Mouse (Mus musculus): Measurements from ENCODE around the gene Plekha4. TPM values are rescaled to one million over a fixed set of nuclear protein-coding genes. Genes with fewer than 3 reads are reported as not detected.

Plekha4 gene
- polyA plus RNA-seq, 1 experiment from 2014 or later = 0.80 TPM

DNA sequence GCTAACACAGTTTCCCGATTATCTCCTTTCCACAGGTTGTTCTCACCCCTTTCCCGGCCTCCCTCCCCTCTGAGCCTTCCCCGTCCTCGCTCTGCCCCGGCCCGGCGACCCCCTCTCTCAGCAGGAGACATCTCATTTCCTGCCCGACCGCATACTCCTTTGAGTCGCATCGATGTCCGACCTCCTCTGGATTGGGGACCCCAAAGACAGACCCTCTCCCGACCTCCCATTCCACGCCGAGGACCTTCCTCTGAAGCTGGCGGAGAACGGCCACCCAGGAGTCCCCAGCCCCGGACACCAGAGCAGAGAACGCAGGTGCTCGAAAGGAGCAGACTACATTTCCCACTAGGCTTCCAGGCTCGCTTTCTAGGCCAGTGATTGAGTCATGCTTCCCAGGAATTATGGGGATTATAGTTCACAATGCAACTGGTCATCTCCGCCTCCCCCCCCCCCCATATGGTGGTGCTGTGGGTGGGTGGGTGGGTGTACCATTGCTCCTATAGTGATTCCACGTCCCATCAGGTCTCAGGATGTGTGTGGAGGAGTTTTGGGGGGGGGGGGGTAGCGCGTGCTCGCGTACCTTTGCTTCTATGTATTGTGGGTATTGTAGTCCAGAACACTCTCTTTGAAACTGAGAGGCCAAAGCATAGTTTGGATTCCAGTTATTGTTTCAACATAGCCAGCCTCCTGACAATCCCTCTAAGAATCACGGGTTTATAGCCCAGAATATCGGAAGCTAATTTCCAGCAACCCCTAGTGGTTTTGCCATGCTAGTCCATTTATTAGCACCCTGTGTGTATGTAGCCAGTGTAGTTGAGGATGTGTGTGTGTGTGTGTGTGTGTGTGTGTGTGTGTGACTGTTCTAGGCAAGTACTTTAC lies 12.3 kb downstream of the Plekha4 start:
- H3K36me3 ChIP-seq (ENCODE audit: control insufficient read depth, insufficient read depth, low read length) = no peaks in the 10 kb centered on the region
- peak; percentile 81 for ATAC-seq (replicated peaks; ENCODE audit: low FRiP score)
- H3K27me3 ChIP-seq (ENCODE audit: control insufficient read depth, insufficient read depth, low read length) = no peaks in the 10 kb centered on the region
- peaks cover 2% of the 10 kb centered on the region; the same call in 1 of the 2 replicates for H3K4me1 ChIP-seq (replicated peaks; ENCODE audit: control insufficient read depth, insufficient read depth, low read length)
- H3K27ac ChIP-seq (ENCODE audit: low read depth, low read length) = no peak overlapping the region
- peak overlapping the region; percentile 50 for H3K4me3 ChIP-seq (ENCODE audit: low read depth, low read length)
- H3K9me3 ChIP-seq (ENCODE audit: control insufficient read depth, low read length) = no peaks in the 10 kb centered on the region
- peak overlapping the region; percentile 63 for H3K9ac ChIP-seq (ENCODE audit: low read length)
- H3K4me2 ChIP-seq (ENCODE audit: low read depth, low read length, severe bottlenecking) = peak overlapping the region; percentile 73
- 2% methylated on average over 28 of the region's 29 CpGs for WGBS
- DNase-seq (ENCODE audit: low spot score) = peak; percentile 77

DNA sequence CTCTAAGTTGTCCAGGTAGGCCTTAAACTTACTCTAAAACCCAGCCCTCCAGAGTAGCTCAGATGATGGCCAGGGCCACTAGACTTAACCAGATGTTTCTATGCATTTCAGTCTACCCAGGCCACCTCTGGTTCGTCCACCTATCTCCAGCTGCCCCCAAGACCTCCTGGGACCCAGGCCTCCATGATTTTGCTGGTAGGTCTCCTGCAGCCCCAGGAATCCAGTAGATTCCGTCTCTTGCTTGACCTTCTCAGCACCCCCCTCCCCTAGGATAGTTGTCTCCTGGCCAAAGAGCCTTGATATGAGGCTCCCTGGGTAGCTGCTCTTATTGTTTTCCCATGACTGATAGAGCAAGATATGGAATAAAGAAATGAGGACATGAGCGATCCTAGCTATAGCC lies 13.0 kb downstream of the Plekha4 start:
- Histone ChIP-seq H3K9ac (ENCODE audit: low read length) (no peak overlapping the region), H3K36me3 (ENCODE audit: control insufficient read depth, insufficient read depth, low read length) (no peaks in the 10 kb centered on the region), H3K4me2 (ENCODE audit: low read depth, low read length, severe bottlenecking) (no peak overlapping the region), H3K4me1 (replicated peaks; ENCODE audit: control insufficient read depth, insufficient read depth, low read length) (peaks cover 2% of the 10 kb centered on the region; the same call in 1 of the 2 replicates), H3K9me3 (ENCODE audit: control insufficient read depth, low read length) (no peaks in the 10 kb centered on the region), H3K27me3 (ENCODE audit: control insufficient read depth, insufficient read depth, low read length) (no peaks in the 10 kb centered on the region), H3K4me3 (ENCODE audit: low read depth, low read length) (no peak overlapping the region; the same call in 1 of the 2 replicates), H3K27ac (ENCODE audit: low read depth, low read length) (no peak overlapping the region)
- DNase-seq (ENCODE audit: low spot score) (no peak), ATAC-seq (replicated peaks; ENCODE audit: low FRiP score) (no peak)
- 84% methylated on average over 3 of the region's 3 CpGs for WGBS

- peaks cover 2% of the 10 kb centered on the region; the same call in 1 of the 2 replicates for H3K4me1 ChIP-seq (replicated peaks; ENCODE audit: control insufficient read depth, insufficient read depth, low read length)
- H3K9me3 ChIP-seq (ENCODE audit: control insufficient read depth, low read length) = no peaks in the 10 kb centered on the region
- no peak overlapping the region for H3K4me2 ChIP-seq (ENCODE audit: low read depth, low read length, severe bottlenecking)
- H3K27ac ChIP-seq (ENCODE audit: low read depth, low read length) = no peak overlapping the region
- DNase-seq (ENCODE audit: low spot score) = no peak
- H3K36me3 ChIP-seq (ENCODE audit: control insufficient read depth, insufficient read depth, low read length) = no peaks in the 10 kb centered on the region
- no peak overlapping the region for H3K4me3 ChIP-seq (ENCODE audit: low read depth, low read length)
- WGBS = 86% methylated on average over 2 of the region's 2 CpGs
- no peak for ATAC-seq (replicated peaks; ENCODE audit: low FRiP score)
- no peak overlapping the region for H3K9ac ChIP-seq (ENCODE audit: low read length)
- no peaks in the 10 kb centered on the region for H3K27me3 ChIP-seq (ENCODE audit: control insufficient read depth, insufficient read depth, low read length)
These were observed 14.1 kb downstream of the Plekha4 start for GRCm38 (mm10) chr7:45540213-45540612.

DNA sequence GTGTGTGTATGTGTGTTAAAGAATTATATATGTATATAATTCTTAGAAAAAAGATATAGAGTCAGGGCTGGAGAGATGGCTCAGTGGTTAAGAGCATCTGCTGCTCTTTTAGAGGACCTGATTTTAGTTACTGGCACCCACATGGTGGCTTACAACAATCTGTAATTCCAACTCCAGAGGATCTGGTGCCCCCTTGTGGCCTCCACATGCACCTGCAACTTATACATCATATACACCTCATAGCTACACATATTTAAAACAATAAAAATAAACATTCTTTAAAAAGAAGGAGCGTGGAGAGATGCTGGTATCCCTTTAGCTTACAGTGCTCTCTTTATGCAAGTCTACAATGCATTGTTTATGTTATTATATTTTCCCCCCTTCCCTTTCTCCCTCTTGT lies 18.4 kb downstream of the Plekha4 start:
- Histone ChIP-seq H3K4me1 (replicated peaks; ENCODE audit: control insufficient read depth, insufficient read depth, low read length) (no peaks in the 10 kb centered on the region), H3K9ac (ENCODE audit: low read length) (no peak overlapping the region), H3K4me2 (ENCODE audit: low read depth, low read length, severe bottlenecking) (no peak overlapping the region), H3K27ac (ENCODE audit: low read depth, low read length) (no peak overlapping the region), H3K36me3 (ENCODE audit: control insufficient read depth, insufficient read depth, low read length) (no peaks in the 10 kb centered on the region), H3K4me3 (ENCODE audit: low read depth, low read length) (no peak overlapping the region), H3K27me3 (ENCODE audit: control insufficient read depth, insufficient read depth, low read length) (no peaks in the 10 kb centered on the region), H3K9me3 (ENCODE audit: control insufficient read depth, low read length) (no peaks in the 10 kb centered on the region)
- ATAC-seq (replicated peaks; ENCODE audit: low FRiP score) (no peak), DNase-seq (ENCODE audit: low spot score) (no peak)
- WGBS = 79% methylated on average over 1 of the region's 1 CpGs

GRCm38 (mm10) chr7:45549641-45550436 lies 23.7 kb downstream of the Plekha4 start:
- H3K4me1 ChIP-seq (replicated peaks; ENCODE audit: control insufficient read depth, insufficient read depth, low read length) = no peaks in the 10 kb centered on the region
- H3K9me3 ChIP-seq (ENCODE audit: control insufficient read depth, low read length) = no peaks in the 10 kb centered on the region
- H3K27me3 ChIP-seq (ENCODE audit: control insufficient read depth, insufficient read depth, low read length) = no peaks in the 10 kb centered on the region
- ATAC-seq (replicated peaks; ENCODE audit: low FRiP score) (no peak), DNase-seq (ENCODE audit: low spot score) (no peak)
- H3K4me3 ChIP-seq (ENCODE audit: low read depth, low read length) = no peak overlapping the region
- H3K27ac ChIP-seq (ENCODE audit: low read depth, low read length) = no peak overlapping the region
- no peaks in the 10 kb centered on the region for H3K36me3 ChIP-seq (ENCODE audit: control insufficient read depth, insufficient read depth, low read length)
- no peak overlapping the region for H3K4me2 ChIP-seq (ENCODE audit: low read depth, low read length, severe bottlenecking)
- no peak overlapping the region for H3K9ac ChIP-seq (ENCODE audit: low read length)
- 87% methylated on average over 16 of the region's 16 CpGs for WGBS

DNA sequence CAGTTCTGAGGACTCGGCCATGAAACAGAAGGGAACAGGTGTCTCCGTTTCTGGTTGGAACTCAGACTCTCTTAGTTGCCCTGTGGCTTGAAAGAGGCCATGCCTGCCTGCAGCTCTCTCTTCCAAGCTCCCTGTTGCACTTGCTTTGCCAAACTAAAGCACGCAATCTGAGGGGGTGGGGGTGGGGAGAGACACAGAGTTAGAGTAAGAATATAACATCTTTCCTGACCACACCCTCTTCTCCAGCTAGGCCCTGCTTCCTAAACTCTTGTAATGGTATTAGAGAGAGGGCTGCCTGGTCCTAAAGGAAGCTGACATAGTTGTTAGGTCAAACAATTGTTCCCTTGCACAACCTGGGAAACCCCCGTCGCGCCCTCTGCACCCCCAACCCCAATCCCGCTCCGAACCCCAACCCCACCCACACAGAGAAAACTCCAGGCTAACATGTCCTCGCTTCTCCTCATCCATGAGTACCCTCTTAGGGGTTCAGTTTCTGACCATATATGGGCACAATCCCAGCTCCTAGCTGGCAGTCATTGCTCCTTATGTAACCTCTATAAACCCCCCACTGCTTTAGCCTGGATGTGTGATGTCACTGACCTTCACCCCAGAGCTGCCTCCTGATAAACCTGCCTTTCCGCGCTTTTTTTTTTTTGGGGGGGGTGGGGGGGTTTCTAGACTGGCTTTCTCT lies 24.8 kb downstream of the Plekha4 start:
- 82% methylated on average over 11 of the region's 11 CpGs for WGBS
- no peaks in the 10 kb centered on the region for H3K27me3 ChIP-seq (ENCODE audit: control insufficient read depth, insufficient read depth, low read length)
- DNase-seq (ENCODE audit: low spot score) (no peak), ATAC-seq (replicated peaks; ENCODE audit: low FRiP score) (no peak)
- no peak overlapping the region for H3K4me2 ChIP-seq (ENCODE audit: low read depth, low read length, severe bottlenecking)
- no peaks in the 10 kb centered on the region for H3K36me3 ChIP-seq (ENCODE audit: control insufficient read depth, insufficient read depth, low read length)
- H3K4me3 ChIP-seq (ENCODE audit: low read depth, low read length) = no peak overlapping the region
- H3K9me3 ChIP-seq (ENCODE audit: control insufficient read depth, low read length) = no peaks in the 10 kb centered on the region
- H3K27ac ChIP-seq (ENCODE audit: low read depth, low read length) = no peak overlapping the region
- no peaks in the 10 kb centered on the region for H3K4me1 ChIP-seq (replicated peaks; ENCODE audit: control insufficient read depth, insufficient read depth, low read length)
- no peak overlapping the region for H3K9ac ChIP-seq (ENCODE audit: low read length)

DNA sequence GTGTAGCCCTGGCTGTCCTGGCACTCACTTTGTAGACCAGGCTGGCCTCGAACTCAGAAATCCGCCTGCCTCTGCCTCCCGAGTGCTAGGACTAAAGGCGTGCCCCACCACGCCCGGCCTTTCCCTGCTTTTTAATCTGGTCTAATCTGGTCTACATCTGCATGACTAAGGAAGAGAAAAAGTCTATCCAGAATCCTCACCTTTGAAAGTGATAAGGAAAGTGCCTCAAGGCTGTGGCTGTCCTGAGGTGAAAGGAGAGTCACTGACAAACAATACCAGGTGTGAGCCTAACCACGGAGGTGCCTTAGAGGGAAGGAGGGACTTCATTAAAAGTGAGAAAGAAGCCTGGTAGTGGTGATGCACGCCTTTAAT lies 25.4 kb downstream of the Plekha4 start:
- Histone ChIP-seq H3K27ac (ENCODE audit: low read depth, low read length) (no peak overlapping the region), H3K36me3 (ENCODE audit: control insufficient read depth, insufficient read depth, low read length) (no peaks in the 10 kb centered on the region), H3K4me1 (replicated peaks; ENCODE audit: control insufficient read depth, insufficient read depth, low read length) (no peaks in the 10 kb centered on the region), H3K9me3 (ENCODE audit: control insufficient read depth, low read length) (no peaks in the 10 kb centered on the region), H3K4me2 (ENCODE audit: low read depth, low read length, severe bottlenecking) (no peak overlapping the region), H3K4me3 (ENCODE audit: low read depth, low read length) (no peak overlapping the region), H3K9ac (ENCODE audit: low read length) (no peak overlapping the region), H3K27me3 (ENCODE audit: control insufficient read depth, insufficient read depth, low read length) (no peaks in the 10 kb centered on the region)
- DNase-seq (ENCODE audit: low spot score) (no peak), ATAC-seq (replicated peaks; ENCODE audit: low FRiP score) (no peak)
- 83% methylated on average over 8 of the region's 8 CpGs for WGBS

DNA sequence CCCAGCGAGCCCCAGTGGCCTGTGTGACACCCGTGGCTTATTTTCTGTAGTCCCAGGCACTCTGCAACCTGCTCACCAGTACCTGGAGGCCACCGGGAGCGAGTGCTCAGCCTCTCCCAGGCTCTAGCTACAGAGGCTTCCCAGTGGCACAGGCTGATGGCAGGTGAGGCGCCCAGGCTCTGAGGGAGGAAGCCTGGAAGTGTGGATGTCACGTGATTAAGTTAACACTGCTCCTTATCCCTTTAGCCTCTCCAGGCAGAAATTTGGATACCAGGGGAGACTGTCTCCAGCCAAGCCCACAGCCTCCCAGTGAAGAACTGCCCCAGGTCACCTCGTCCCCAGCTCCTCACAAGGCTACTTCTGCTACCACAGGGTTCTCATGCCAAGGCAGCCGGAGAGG lies 27.4 kb downstream of the Plekha4 start:
- Histone ChIP-seq H3K4me1 (replicated peaks; ENCODE audit: control insufficient read depth, insufficient read depth, low read length) (no peaks in the 10 kb centered on the region), H3K36me3 (ENCODE audit: control insufficient read depth, insufficient read depth, low read length) (no peaks in the 10 kb centered on the region), H3K9ac (ENCODE audit: low read length) (no peak overlapping the region), H3K27ac (ENCODE audit: low read depth, low read length) (no peak overlapping the region), H3K27me3 (ENCODE audit: control insufficient read depth, insufficient read depth, low read length) (no peaks in the 10 kb centered on the region), H3K9me3 (ENCODE audit: control insufficient read depth, low read length) (no peaks in the 10 kb centered on the region), H3K4me3 (ENCODE audit: low read depth, low read length) (no peak overlapping the region), H3K4me2 (ENCODE audit: low read depth, low read length, severe bottlenecking) (no peak overlapping the region)
- ATAC-seq (replicated peaks; ENCODE audit: low FRiP score) (no peak), DNase-seq (ENCODE audit: low spot score) (no peak)
- WGBS = 61% methylated on average over 8 of the region's 8 CpGs
